Mouse (Mus musculus) heart, adult 9 months (tissue): ENCODE results near the gene Gba.
"Not testable (repeated sequence)": the region's sequence is repeated elsewhere in the genome, so short reads cannot be mapped to it uniquely, and the experiment has no call there.

Source experiments
- DNase-seq, 2 experiments: peaks; one replicate each; pipeline ENCODE4 v3.0.0; 2022; ENCODE audit warnings: low spot score in 2 of 2

Gba gene

GRCm38 (mm10) chr3:89214681-89215411, 12.1 kb downstream of the Gba start, which contains the start of gene Thbs3:
Gene Thbs3 (plus strand): TSS chr3:89215180.
- DNase-seq: peak in 1 of 2 experiments; percentile 28

GRCm38 (mm10) chr3:89215853-89216252, 13.1 kb downstream of the Gba start:
- DNase-seq: peak; percentile 71 to 81

GRCm38 (mm10) chr3:89216407-89216806, 13.7 kb downstream of the Gba start:
- DNase-seq: not testable (repeated sequence)

- no peak for DNase-seq
Measured at GRCm38 (mm10) chr3:89218271-89218670, 15.5 kb downstream of the Gba start.

GRCm38 (mm10) chr3:89219546-89219945, 16.8 kb downstream of the Gba start:
- DNase-seq: no peak

GRCm38 (mm10) chr3:89221167-89221566, 18.4 kb downstream of the Gba start:
- DNase-seq: no peak

GRCm38 (mm10) chr3:89224796-89225195, 22.1 kb downstream of the Gba start:
- no peak for DNase-seq

- no peak for DNase-seq
Measured at GRCm38 (mm10) chr3:89225321-89225815, 22.6 kb downstream of the Gba start.

- DNase-seq: no peak
Measured at GRCm38 (mm10) chr3:89225918-89226317, 23.2 kb downstream of the Gba start.

GRCm38 (mm10) chr3:89226361-89226760, 23.6 kb downstream of the Gba start:
- DNase-seq: no peak

GRCm38 (mm10) chr3:89226900-89227299, 24.2 kb downstream of the Gba start, which contains the start of gene Mtx1:
Gene Mtx1 (minus strand): TSS chr3:89227088.
- DNase-seq: no peak

- DNase-seq: peak; percentile 84
Measured at GRCm38 (mm10) chr3:89227307-89228179, 24.8 kb downstream of the Gba start.

GRCm38 (mm10) chr3:89228180-89228549, 25.4 kb downstream of the Gba start:
- peak; percentile 87 to 90 for DNase-seq

- DNase-seq: no peak
Measured at GRCm38 (mm10) chr3:89228836-89229235, 26.1 kb downstream of the Gba start, which contains the start of gene Muc1. Gene Muc1 (plus strand): TSS chr3:89229057.

GRCm38 (mm10) chr3:89229276-89229675, 26.5 kb downstream of the Gba start:
- no peak for DNase-seq

GRCm38 (mm10) chr3:89230561-89230960, 27.8 kb downstream of the Gba start:
- DNase-seq: no peak

GRCm38 (mm10) chr3:89231345-89231744, 28.6 kb downstream of the Gba start:
- no peak for DNase-seq

- DNase-seq: no peak
Measured at GRCm38 (mm10) chr3:89231772-89232275, 29.1 kb downstream of the Gba start.

- DNase-seq: no peak
Measured at GRCm38 (mm10) chr3:89232614-89233013, 29.9 kb downstream of the Gba start.

GRCm38 (mm10) chr3:89233562-89234110, 30.9 kb downstream of the Gba start:
- no peak for DNase-seq

GRCm38 (mm10) chr3:89236516-89236915, 33.8 kb downstream of the Gba start:
- no peak for DNase-seq

- DNase-seq: no peak
Measured at GRCm38 (mm10) chr3:89237682-89238081, 35.0 kb downstream of the Gba start.
